Mouse (Mus musculus): ENCODE data around the gene Col2a1. TPM values are rescaled to one million over a fixed set of nuclear protein-coding genes. Genes with fewer than 3 reads are reported as not detected.
A peak's percentile ranks its signal among the peaks of the same experiment; 100 is the strongest.

Col2a1 gene
- polyA plus RNA-seq, 1 experiment = 60.2 TPM

GRCm38 (mm10) chr15:97955742-97956141, 48.8 kb downstream of the Col2a1 start:
- DNase-seq (ENCODE audit: low read depth) = peak; percentile 32
- no peak for TF ChIP-seq POLR2A (IDR thresholded peaks at IDR 0.05; ENCODE audit: borderline replicate concordance, extremely low read depth, insufficient read depth, insufficient read length, poor library complexity, severe bottlenecking)
- no peak for TF ChIP-seq CTCF (IDR thresholded peaks at IDR 0.05; ENCODE audit: borderline replicate concordance, extremely low read depth, insufficient read depth, insufficient read length)

- TF ChIP-seq POLR2A (IDR thresholded peaks at IDR 0.05; ENCODE audit: borderline replicate concordance, extremely low read depth, insufficient read depth, insufficient read length, poor library complexity, severe bottlenecking) (no peak), CTCF (IDR thresholded peaks at IDR 0.05; ENCODE audit: borderline replicate concordance, extremely low read depth, insufficient read depth, insufficient read length) (no peak)
- DNase-seq (ENCODE audit: low read depth) = no peak
Measured at GRCm38 (mm10) chr15:97955286-97955685, 49.2 kb downstream of the Col2a1 start.

GRCm38 (mm10) chr15:97954671-97955070, 49.8 kb downstream of the Col2a1 start:
- no peak for DNase-seq (ENCODE audit: low read depth)
- no peak for TF ChIP-seq CTCF (IDR thresholded peaks at IDR 0.05; ENCODE audit: borderline replicate concordance, extremely low read depth, insufficient read depth, insufficient read length)
- TF ChIP-seq POLR2A (IDR thresholded peaks at IDR 0.05; ENCODE audit: borderline replicate concordance, extremely low read depth, insufficient read depth, insufficient read length, poor library complexity, severe bottlenecking) = no peak

GRCm38 (mm10) chr15:97952889-97953189, 51.7 kb downstream of the Col2a1 start:
- TF ChIP-seq CTCF (IDR thresholded peaks at IDR 0.05; ENCODE audit: borderline replicate concordance, extremely low read depth, insufficient read depth, insufficient read length) (no peak), POLR2A (IDR thresholded peaks at IDR 0.05; ENCODE audit: borderline replicate concordance, extremely low read depth, insufficient read depth, insufficient read length, poor library complexity, severe bottlenecking) (no peak)
- DNase-seq (ENCODE audit: low read depth) = no peak

GRCm38 (mm10) chr15:97952137-97952888, 52.2 kb downstream of the Col2a1 start:
- peak; percentile 88 for DNase-seq (ENCODE audit: low read depth)
- TF ChIP-seq CTCF (IDR thresholded peaks at IDR 0.05; ENCODE audit: borderline replicate concordance, extremely low read depth, insufficient read depth, insufficient read length) (peak; percentile 99), POLR2A (IDR thresholded peaks at IDR 0.05; ENCODE audit: borderline replicate concordance, extremely low read depth, insufficient read depth, insufficient read length, poor library complexity, severe bottlenecking) (no peak)

- no peak for DNase-seq (ENCODE audit: low read depth)
- TF ChIP-seq POLR2A (IDR thresholded peaks at IDR 0.05; ENCODE audit: borderline replicate concordance, extremely low read depth, insufficient read depth, insufficient read length, poor library complexity, severe bottlenecking) (no peak), CTCF (IDR thresholded peaks at IDR 0.05; ENCODE audit: borderline replicate concordance, extremely low read depth, insufficient read depth, insufficient read length) (no peak)
Measured at GRCm38 (mm10) chr15:97950240-97950639, 54.3 kb downstream of the Col2a1 start.

GRCm38 (mm10) chr15:97949706-97950105, 54.8 kb downstream of the Col2a1 start:
- DNase-seq (ENCODE audit: low read depth) = no peak
- TF ChIP-seq POLR2A (IDR thresholded peaks at IDR 0.05; ENCODE audit: borderline replicate concordance, extremely low read depth, insufficient read depth, insufficient read length, poor library complexity, severe bottlenecking) (no peak), CTCF (IDR thresholded peaks at IDR 0.05; ENCODE audit: borderline replicate concordance, extremely low read depth, insufficient read depth, insufficient read length) (no peak)

GRCm38 (mm10) chr15:97948720-97949119, 55.8 kb downstream of the Col2a1 start:
- TF ChIP-seq POLR2A (IDR thresholded peaks at IDR 0.05; ENCODE audit: borderline replicate concordance, extremely low read depth, insufficient read depth, insufficient read length, poor library complexity, severe bottlenecking) (no peak), CTCF (IDR thresholded peaks at IDR 0.05; ENCODE audit: borderline replicate concordance, extremely low read depth, insufficient read depth, insufficient read length) (no peak)
- peak; percentile 19 for DNase-seq (ENCODE audit: low read depth)

- no peak for TF ChIP-seq CTCF (IDR thresholded peaks at IDR 0.05; ENCODE audit: borderline replicate concordance, extremely low read depth, insufficient read depth, insufficient read length)
- no peak for TF ChIP-seq POLR2A (IDR thresholded peaks at IDR 0.05; ENCODE audit: borderline replicate concordance, extremely low read depth, insufficient read depth, insufficient read length, poor library complexity, severe bottlenecking)
- DNase-seq (ENCODE audit: low read depth) = no peak
Measured at GRCm38 (mm10) chr15:97945656-97946315, 58.7 kb downstream of the Col2a1 start.

GRCm38 (mm10) chr15:97944919-97945574, 59.4 kb downstream of the Col2a1 start:
- no peak for TF ChIP-seq CTCF (IDR thresholded peaks at IDR 0.05; ENCODE audit: borderline replicate concordance, extremely low read depth, insufficient read depth, insufficient read length)
- no peak for TF ChIP-seq POLR2A (IDR thresholded peaks at IDR 0.05; ENCODE audit: borderline replicate concordance, extremely low read depth, insufficient read depth, insufficient read length, poor library complexity, severe bottlenecking)
- DNase-seq (ENCODE audit: low read depth) = no peak

- TF ChIP-seq POLR2A (IDR thresholded peaks at IDR 0.05; ENCODE audit: borderline replicate concordance, extremely low read depth, insufficient read depth, insufficient read length, poor library complexity, severe bottlenecking) (no peak), CTCF (IDR thresholded peaks at IDR 0.05; ENCODE audit: borderline replicate concordance, extremely low read depth, insufficient read depth, insufficient read length) (no peak)
- no peak for DNase-seq (ENCODE audit: low read depth)
Measured at GRCm38 (mm10) chr15:97943356-97943755, 61.1 kb downstream of the Col2a1 start.
